Mouse (Mus musculus) hindbrain, embryonic 16.5 days (tissue): ENCODE results near the gene Spn. TPM values are rescaled to one million over a fixed set of nuclear protein-coding genes. Genes with fewer than 3 reads are reported as not detected.

Experiments used
- ATAC-seq: fragments of 200-750 bp; cut with Nextera tagmentation; 2 replicates; pipeline ENCODE4 v1.8.0; 2017; ENCODE audit warnings: moderate TSS enrichment, moderate library complexity
- H3K27ac ChIP-seq: fragments of 300-500 bp; sonication (generic); 2 replicates; pipeline ENCODE4 v1.5.1; 2014; ENCODE audit warnings: low read depth, mild to moderate bottlenecking, control low read depth, low read length, moderate library complexity
- H3K27me3 ChIP-seq: fragments of 300-500 bp; sonication (generic); replicated peaks from 2 replicates; pipeline ENCODE4 v1.6.1; 2014; ENCODE audit warnings: low read length; ENCODE audit not compliant: control insufficient read depth, insufficient read depth
- H3K36me3 ChIP-seq: fragments of 300-500 bp; sonication (generic); 2 replicates; pipeline ENCODE4 v1.6.1; 2014; ENCODE audit warnings: mild to moderate bottlenecking, low read length, moderate library complexity, mixed read lengths; ENCODE audit not compliant: control insufficient read depth, insufficient read depth
- H3K4me1 ChIP-seq: fragments of 300-500 bp; sonication (generic); 2 replicates; pipeline ENCODE4 v1.6.1; 2014; ENCODE audit warnings: low read depth, low read length; ENCODE audit not compliant: control insufficient read depth, insufficient read depth
- H3K4me2 ChIP-seq: fragments of 300-500 bp; sonication (generic); 2 replicates; pipeline ENCODE4 v1.6.1; 2014; ENCODE audit warnings: mild to moderate bottlenecking, low read length, control low read depth, moderate library complexity
- H3K4me3 ChIP-seq: fragments of 300-500 bp; sonication (generic); 2 replicates; pipeline ENCODE4 v1.5.1; 2014; ENCODE audit warnings: mild to moderate bottlenecking, low read length, control low read depth, moderate library complexity
- H3K9ac ChIP-seq: fragments of 300-500 bp; sonication (generic); 2 replicates; pipeline ENCODE4 v1.6.1; 2014; ENCODE audit warnings: low read depth, mild to moderate bottlenecking, control low read depth, low read length, moderate library complexity
- H3K9me3 ChIP-seq: fragments of 300-500 bp; sonication (generic); 2 replicates; pipeline ENCODE4 v1.6.1; 2014; ENCODE audit warnings: mild to moderate bottlenecking, low read length, moderate library complexity; ENCODE audit not compliant: control insufficient read depth
- WGBS: fragments of 180-500 bp; shearing (Covaris S2); extraction: QIAGEN DNeasy Blood & Tissue Kit; methylation state at CpG from one replicate; pipeline ENCODE4 v1.1.7; 2014; 5-methylcytosine and 5-hydroxymethylcytosine counted together
- polyA plus RNA-seq: library from polyadenylated mRNA; unstranded; fragments of >200 nt; fragmentation: Nextera tagmentation; extraction: Ambion mirVana; gene quantifications from 2 replicates; pipeline ENCODE4 v1.2.1, GENCODE M21; 2015

Gene Spn
- polyA plus RNA-seq, 1 experiment from 2014 or later = not detected

DNA sequence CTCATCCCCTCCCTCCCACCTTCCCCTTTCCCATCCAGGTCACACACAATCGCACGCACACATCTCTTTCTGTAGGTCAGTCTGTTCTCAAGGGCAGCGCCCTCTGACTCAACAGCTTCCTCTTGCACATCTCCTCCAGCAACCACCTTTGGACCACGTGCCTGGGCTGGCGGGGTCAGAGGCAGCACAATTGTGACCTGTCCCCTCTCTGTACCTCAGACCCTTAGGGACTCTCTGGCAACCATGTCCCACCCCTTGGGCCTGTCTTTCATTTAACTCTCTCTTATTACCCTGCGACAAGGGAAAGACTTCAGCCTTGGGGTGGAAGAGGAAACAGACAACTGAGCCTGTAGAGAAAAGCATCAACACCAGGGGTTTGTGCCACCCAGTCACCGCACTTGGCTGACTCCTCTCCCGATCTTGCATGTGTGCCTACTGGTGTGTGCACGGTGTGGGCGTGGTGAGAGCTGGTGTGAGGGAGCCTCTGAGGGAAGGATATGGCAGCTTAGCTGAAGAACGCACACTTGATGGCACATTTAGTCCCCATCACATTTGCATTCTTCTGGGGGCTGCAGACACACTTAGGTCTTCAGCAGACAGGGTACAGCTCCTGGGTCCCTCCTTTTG, 2.7 kb downstream of the Spn start:
- no peaks in the 10 kb centered on the region for H3K4me1 ChIP-seq
- no peak overlapping the region for H3K4me2 ChIP-seq
- H3K4me3 ChIP-seq = no peak overlapping the region
- WGBS = 84% methylated on average over 11 of the region's 11 CpGs
- no peak overlapping the region for H3K27ac ChIP-seq
- no peaks in the 10 kb centered on the region for H3K27me3 ChIP-seq
- H3K36me3 ChIP-seq = no peaks in the 10 kb centered on the region
- no peaks in the 10 kb centered on the region for H3K9me3 ChIP-seq
- no peak overlapping the region for H3K9ac ChIP-seq
- no peak for ATAC-seq

DNA sequence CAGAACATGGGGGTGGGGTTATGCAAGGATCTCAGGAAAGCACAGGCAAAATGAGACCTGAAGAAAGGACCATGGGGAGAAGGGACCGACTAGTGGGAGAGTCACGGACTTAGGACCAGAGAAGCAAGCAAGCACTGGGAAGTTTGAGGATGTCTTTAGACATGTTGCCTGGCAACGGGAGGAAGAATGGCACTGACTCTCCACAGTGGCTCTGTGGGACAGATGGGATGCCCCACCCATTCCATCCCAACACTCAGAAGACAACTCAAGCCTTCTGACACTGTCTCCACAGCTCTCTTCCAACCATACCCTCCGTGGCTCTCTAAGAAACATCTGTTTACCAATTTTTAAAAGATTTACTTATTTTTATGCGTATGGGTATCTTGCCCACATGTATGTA, 4.5 kb downstream of the Spn start:
- H3K4me3 ChIP-seq = no peak overlapping the region
- H3K27ac ChIP-seq = no peak overlapping the region
- H3K9me3 ChIP-seq = no peaks in the 10 kb centered on the region
- H3K9ac ChIP-seq = no peak overlapping the region
- no peak for ATAC-seq
- H3K4me1 ChIP-seq = no peaks in the 10 kb centered on the region
- no peaks in the 10 kb centered on the region for H3K36me3 ChIP-seq
- WGBS = 39% methylated on average over 5 of the region's 5 CpGs
- no peaks in the 10 kb centered on the region for H3K27me3 ChIP-seq
- H3K4me2 ChIP-seq = no peak overlapping the region

DNA sequence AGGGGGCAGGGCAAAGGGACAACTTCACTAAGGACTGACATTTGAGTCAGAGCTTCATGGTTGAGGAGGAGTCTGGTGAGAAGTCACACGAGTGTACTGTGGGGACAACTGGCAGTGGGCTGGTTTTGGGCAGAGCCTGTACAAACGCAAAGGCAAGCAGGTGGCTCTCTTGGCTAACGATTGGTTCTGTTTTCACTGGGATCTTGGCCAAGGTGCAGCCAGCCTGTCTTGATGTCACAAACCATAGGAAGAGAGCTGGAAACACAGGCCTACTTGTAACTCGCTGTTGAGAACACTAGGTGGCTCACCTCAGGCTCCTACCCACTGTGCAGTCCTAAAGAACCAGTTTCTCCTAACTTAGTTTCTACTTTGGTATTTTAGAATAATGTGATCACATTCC, 8.0 kb downstream of the Spn start:
- no peak for ATAC-seq
- WGBS = 12% methylated on average over 4 of the region's 4 CpGs
- Histone ChIP-seq H3K9ac (no peak overlapping the region), H3K4me3 (no peak overlapping the region), H3K9me3 (no peaks in the 10 kb centered on the region; the same call in 1 of the 2 replicates), H3K4me2 (no peak overlapping the region), H3K36me3 (no peaks in the 10 kb centered on the region), H3K27ac (no peak overlapping the region), H3K27me3 (no peaks in the 10 kb centered on the region), H3K4me1 (no peaks in the 10 kb centered on the region)

DNA sequence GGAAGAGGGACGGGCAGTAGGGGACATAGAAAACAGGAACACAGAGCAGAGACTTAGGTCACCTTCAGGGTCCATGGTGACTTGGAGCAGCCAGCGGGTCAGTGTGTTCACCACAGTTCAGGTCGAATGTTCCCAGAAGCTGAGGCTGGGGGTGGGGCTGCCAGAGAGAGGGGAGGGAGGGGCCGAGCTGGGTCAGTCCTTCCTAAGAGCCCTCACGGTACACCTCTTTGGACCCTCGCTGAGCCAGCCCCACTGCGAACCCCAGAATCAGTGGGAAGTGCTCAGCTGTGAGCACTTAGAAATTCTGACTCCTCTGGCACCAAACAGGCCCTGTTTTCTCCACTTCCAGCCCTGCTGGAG, 15.7 kb downstream of the Spn start, which contains the start of gene Qprt:
TSS of gene Qprt (minus strand) at position 316 of the 360 bp plus-strand sequence.
- H3K9me3 ChIP-seq = peaks cover 5% of the 10 kb centered on the region; the same call in 1 of the 2 replicates
- peaks cover 7% of the 10 kb centered on the region; the same call in 1 of the 2 replicates for H3K27me3 ChIP-seq
- no peak within 1 kb of the TSS for H3K27ac ChIP-seq
- no peak within 1 kb of the TSS for H3K4me2 ChIP-seq
- no peak within 1 kb of the TSS for H3K9ac ChIP-seq
- no peaks in the 10 kb centered on the region for H3K36me3 ChIP-seq
- ATAC-seq = no peak
- H3K4me1 ChIP-seq = no peaks in the 10 kb centered on the region
- H3K4me3 ChIP-seq = no peak within 1 kb of the TSS
- 13% methylated on average over 7 of the region's 7 CpGs for whole genome bisulfite sequencing

DNA sequence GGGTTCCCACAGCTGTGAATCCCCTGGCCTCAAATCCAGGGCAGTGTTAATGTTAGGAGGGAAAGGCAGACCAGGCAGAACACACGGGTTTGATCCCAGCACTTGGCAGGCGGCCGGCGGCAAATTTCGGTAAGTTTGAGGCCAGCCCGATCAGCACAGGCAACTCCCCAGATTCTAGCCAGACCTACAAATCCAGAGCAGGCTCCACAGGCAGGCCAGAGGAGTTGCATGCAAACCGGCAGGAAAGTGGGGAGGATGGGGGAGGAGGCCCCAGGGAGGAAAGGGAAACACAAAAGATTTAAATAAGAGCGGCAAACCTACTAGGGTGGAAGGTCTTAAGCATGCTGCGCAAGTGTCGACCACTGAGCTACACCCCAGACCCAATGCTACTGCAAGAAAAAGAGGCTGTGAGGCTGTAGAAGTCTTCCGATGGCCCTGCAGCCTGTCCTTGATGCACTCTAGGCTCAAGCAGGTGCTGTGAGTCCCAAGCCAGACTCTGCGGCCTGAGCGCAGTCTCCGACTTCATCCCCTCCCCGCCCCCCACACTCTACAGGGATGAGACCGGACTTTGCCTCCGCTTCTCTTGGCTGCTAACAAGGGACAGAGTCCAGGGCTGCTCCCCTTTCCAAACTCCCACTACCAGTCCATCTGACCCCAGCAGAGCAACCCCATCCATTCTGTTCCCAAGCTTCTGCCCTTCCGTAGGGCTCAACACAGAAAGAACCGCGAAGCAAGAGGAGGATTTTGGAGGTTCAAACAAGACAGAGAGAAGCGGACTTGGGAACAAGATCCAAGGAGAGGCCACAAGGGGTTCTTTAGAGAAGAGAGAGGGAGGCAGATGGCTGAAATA, 16.3 kb downstream of the Spn start:
- H3K9me3 ChIP-seq = peaks cover 5% of the 10 kb centered on the region; the same call in 1 of the 2 replicates
- H3K4me1 ChIP-seq = no peaks in the 10 kb centered on the region
- no peak overlapping the region for H3K9ac ChIP-seq
- WGBS = 11% methylated on average over 21 of the region's 21 CpGs
- H3K4me3 ChIP-seq = no peak overlapping the region
- H3K4me2 ChIP-seq = no peak overlapping the region
- H3K27ac ChIP-seq = no peak overlapping the region
- no peaks in the 10 kb centered on the region for H3K36me3 ChIP-seq
- no peak for ATAC-seq
- H3K27me3 ChIP-seq = peaks cover 7% of the 10 kb centered on the region; the same call in 1 of the 2 replicates

DNA sequence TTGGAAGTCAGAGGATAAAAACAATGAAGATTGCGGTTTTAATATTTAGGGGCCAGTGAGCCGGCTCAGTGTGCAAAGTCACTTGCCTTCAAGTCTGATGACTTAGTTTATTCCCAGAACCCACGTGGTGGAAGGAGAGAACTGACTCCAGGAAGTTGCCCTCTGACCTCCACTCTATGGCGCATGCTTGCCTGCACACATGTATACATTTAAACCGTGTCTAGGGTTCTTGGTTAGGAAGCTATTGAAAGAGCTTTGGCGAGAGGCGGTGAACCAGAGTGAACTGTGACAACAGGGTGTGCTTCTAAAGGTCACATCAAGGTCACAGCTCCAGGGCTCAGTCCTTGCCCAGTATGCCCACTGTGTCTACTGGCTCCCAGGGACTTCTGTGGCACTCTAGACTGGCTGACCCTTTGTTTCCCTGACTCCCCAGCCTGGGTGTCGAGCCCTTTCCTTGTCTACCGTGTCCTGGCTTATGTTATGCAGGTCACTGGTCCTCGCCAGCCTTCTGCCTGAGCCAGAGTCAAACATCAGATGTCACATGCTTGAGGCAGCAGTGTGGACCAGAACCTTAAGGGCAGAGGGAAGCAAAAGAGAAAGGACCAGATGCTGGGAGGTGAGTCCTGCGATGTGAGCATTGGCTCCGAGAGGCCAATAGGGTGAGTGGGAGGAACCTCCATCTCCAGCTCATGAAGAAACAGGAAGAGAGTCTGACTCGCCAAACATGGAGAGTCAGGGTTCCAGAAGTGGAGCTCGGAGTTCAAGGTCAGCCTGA, 18.8 kb downstream of the Spn start:
- H3K4me1 ChIP-seq = no peaks in the 10 kb centered on the region
- no peak for ATAC-seq
- peaks cover 7% of the 10 kb centered on the region; the same call in 1 of the 2 replicates for H3K27me3 ChIP-seq
- no peak overlapping the region for H3K4me3 ChIP-seq
- H3K36me3 ChIP-seq = no peaks in the 10 kb centered on the region
- H3K27ac ChIP-seq = no peak overlapping the region
- no peak overlapping the region for H3K4me2 ChIP-seq
- H3K9ac ChIP-seq = no peak overlapping the region
- H3K9me3 ChIP-seq = no peaks in the 10 kb centered on the region
- WGBS = 40% methylated on average over 14 of the region's 14 CpGs

DNA sequence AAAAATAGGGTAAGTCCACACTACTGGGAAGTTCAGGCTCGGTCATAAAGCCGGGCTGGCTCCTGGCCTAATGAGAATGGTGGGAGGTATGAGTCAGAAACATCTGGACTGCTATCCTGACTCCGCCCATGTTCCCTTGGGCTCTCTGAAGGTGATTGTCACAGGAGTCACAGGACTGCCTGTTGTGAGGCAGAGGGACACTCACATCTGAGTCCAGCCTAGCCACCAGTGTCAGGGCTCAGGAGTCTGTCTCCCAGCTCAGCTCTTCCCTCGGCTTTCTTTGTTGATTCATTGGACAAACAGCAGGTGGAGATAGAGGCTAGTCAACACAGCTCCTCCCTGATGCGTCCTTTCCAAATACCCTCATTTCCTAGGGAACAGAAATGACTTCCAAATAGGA, 19.7 kb downstream of the Spn start:
- Histone ChIP-seq H3K4me2 (no peak overlapping the region; the same call in 1 of the 2 replicates), H3K9ac (no peak overlapping the region), H3K27ac (no peak overlapping the region), H3K27me3 (peaks cover 7% of the 10 kb centered on the region; the same call in 1 of the 2 replicates), H3K4me3 (no peak overlapping the region), H3K4me1 (no peaks in the 10 kb centered on the region), H3K9me3 (no peaks in the 10 kb centered on the region), H3K36me3 (no peaks in the 10 kb centered on the region)
- 47% methylated on average over 5 of the region's 5 CpGs for WGBS
- no peak for ATAC-seq

DNA sequence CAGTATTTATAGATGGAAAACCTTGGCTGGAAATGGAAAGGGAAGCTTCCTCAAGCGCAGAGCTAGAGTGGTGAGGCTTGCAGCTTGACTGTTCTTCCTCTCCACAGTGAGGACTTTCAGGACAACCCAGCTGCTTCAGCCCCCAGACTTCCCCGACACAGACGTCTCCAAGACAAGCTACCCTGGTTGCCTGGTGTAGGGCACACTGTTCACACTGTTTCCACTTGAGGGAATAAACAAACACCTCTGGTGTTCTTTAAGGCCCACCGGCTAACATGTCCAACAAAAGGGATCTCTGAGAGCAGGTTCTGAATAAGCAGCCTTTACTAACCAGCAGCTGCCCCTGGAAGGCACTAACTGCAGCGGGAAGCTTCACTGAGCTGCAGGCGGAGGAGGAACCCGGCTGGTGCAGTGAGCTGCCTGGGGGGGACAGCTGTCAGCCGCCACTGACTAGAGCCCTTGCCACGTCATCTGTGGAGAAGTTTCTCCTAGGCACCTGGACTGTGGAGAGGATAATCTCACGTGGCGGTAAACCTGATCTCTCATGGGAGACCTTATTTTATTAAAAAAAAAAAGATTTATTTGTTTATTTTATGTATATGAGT, 21.2 kb downstream of the Spn start:
- no peak for ATAC-seq
- H3K27me3 ChIP-seq = 0 out of 2 replicates have a peak, but pooled peaks cover 5% of the 10 kb centered on the region
- H3K9me3 ChIP-seq = no peaks in the 10 kb centered on the region
- WGBS = 43% methylated on average over 11 of the region's 11 CpGs
- no peak overlapping the region for H3K4me3 ChIP-seq
- H3K4me2 ChIP-seq = no peak overlapping the region
- H3K27ac ChIP-seq = no peak overlapping the region
- no peak overlapping the region for H3K9ac ChIP-seq
- H3K36me3 ChIP-seq = no peaks in the 10 kb centered on the region
- H3K4me1 ChIP-seq = no peaks in the 10 kb centered on the region
